Mouse (Mus musculus): ENCODE measurements around the gene Slc26a11. TPM values are rescaled to one million over a fixed set of nuclear protein-coding genes. Genes with fewer than 3 reads are reported as not detected.

Slc26a11 gene
- polyA plus RNA-seq (2012; rRNA removed): 19.9 and 21.7 TPM in 2 replicates

DNA sequence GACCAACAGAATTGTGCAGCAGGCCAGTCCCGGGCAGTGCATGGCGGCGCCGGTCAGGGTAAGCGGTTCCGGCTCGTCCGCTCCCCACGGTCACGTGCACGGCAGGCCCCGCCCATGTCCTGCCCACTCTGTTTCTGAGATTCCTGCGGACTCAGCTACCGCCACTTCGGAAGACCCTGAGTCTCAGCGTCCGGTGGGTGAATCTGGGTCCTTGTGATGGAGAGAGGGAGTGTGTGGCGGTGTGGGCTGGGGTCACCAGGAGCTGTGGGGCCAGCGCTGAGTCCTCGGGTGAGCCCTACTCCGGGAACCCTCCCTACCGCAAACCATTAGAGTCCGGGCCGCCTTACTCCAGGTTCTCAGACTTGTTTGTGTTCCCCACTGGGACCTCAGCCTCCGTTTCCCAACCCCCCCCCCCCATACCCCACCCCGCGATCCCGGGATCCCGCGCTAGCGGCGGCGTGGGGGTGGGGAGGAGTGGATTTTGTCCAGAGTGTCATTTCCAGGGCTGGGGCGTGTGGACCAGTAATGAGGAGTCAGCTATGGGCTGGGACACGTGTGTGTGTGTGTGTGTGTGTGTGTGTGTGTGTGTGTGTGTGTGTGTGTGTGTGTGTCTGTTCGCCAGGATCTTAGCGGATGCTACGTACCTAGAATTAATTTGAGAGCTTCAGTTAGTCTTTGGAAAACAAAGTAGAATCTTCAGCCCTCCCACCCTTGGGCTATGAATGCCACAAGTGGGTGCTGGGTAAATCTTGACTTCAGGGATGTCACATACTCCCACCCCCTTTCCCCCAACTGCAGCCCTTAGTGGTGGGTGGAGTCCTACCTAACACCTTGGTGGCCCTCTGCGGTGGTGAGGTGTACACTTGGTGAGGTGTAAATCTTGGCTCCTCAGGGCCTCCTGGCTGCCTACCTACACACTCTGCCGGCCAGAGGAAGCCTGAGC, at the start of gene Slc26a11, which contains the start of gene Sgsh:
Gene Slc26a11, plus strand, starts transcription at position 115 of the 943 bp plus-strand sequence.
Gene Sgsh, minus strand, starts transcription at position 94 of the 943 bp plus-strand sequence.
- TF ChIP-seq CTCF (IDR thresholded peaks at IDR 0.05; ENCODE audit: borderline replicate concordance, control insufficient read depth, extremely low read depth, insufficient read depth, low read length, poor library complexity) (no peak), POLR2A (IDR thresholded peaks at IDR 0.05; ENCODE audit: control insufficient read depth, extremely low read depth, insufficient read depth, low read length, poor library complexity) (no peak; the same call in 1 of the 2 replicates)
- Histone ChIP-seq H3K27ac (ENCODE audit: control insufficient read depth, insufficient read depth, low read length) (no peak within 1 kb of the TSS), H3K36me3 (ENCODE audit: control insufficient read depth, insufficient read depth, low read length) (no peaks in the 10 kb centered on the region), H3K4me1 (replicated peaks; ENCODE audit: control insufficient read depth, insufficient read depth, low read length) (peaks cover 30% of the 10 kb centered on the region), H3K27me3 (ENCODE audit: control insufficient read depth, insufficient read depth, low read length) (no peaks in the 10 kb centered on the region), H3K4me3 (ENCODE audit: control insufficient read depth, insufficient read depth, low read length) (peak within 1 kb of the TSS; percentile 74)
- DNase-seq: peak; percentile 84
- WGBS: 3% methylated on average over 40 of the region's 40 CpGs

DNA sequence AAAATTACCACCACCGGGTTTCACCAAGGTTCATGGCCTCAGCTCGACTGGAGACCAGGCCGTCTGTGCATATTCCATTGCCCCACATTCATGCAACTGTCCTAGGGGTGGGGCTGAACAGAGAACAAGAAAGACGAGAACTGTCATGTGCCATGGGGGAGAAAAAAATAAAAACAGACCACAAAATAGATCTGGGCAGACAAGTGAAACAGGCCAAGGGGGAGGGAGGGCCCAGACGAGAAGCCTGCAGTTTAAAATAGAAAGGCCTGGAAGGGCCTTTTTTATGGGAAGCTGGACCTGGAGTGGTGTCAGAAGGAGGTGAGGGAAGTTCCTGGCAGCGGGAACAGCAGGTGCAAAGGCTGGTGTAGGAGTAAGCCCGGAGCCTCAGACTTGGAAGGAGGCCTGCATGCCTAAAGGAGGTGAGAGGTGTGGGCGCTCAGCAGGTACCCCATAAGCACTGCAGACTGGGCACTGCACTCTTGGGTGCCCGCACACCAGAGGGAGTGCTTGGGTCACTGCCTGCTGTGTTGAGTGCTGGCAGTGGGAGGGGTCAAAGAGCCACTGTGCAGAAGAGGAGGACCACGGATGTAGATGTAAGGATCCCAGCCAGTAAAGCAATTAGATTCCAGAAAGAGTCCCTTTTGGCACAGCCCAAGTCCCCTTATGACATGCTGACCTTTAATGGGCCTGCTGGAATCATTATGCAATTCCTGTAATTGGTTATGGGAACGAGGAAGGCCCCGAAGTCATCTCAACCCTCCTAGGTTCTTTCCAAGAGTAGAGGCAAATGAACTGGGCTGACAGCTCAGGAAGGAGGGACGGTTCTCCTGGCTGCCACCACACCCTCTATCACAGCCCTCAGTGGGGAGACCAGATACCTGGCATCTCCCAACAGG, 48.3 kb upstream of the Slc26a11 start:
- WGBS: 74% methylated on average over 13 of the region's 13 CpGs
- no peak for TF ChIP-seq CTCF (IDR thresholded peaks at IDR 0.05; ENCODE audit: borderline replicate concordance, control insufficient read depth, extremely low read depth, insufficient read depth, low read length, poor library complexity)
- TF ChIP-seq POLR2A (IDR thresholded peaks at IDR 0.05; ENCODE audit: control insufficient read depth, extremely low read depth, insufficient read depth, low read length, poor library complexity): no peak
- Histone ChIP-seq H3K4me1 (replicated peaks; ENCODE audit: control insufficient read depth, insufficient read depth, low read length) (no peaks in the 10 kb centered on the region), H3K27me3 (ENCODE audit: control insufficient read depth, insufficient read depth, low read length) (no peaks in the 10 kb centered on the region), H3K27ac (ENCODE audit: control insufficient read depth, insufficient read depth, low read length) (no peak overlapping the region), H3K4me3 (ENCODE audit: control insufficient read depth, insufficient read depth, low read length) (no peak overlapping the region), H3K36me3 (ENCODE audit: control insufficient read depth, insufficient read depth, low read length) (no peaks in the 10 kb centered on the region)
- DNase-seq: no peak

DNA sequence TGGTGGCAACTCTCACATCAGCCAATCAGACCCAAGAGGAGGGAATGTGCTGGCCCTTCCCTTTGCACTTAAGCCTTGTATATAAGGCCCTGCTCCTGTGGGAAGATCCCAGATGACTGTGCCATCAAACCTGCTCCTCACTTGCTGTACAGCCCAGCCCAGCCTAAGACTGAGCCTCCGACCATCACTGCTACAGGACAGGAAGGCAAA, 47.8 kb upstream of the Slc26a11 start, which contains the start of gene Card14:
Gene Card14, plus strand, starts transcription at position 111 of the 210 bp plus-strand sequence.
- TF ChIP-seq POLR2A (IDR thresholded peaks at IDR 0.05; ENCODE audit: control insufficient read depth, extremely low read depth, insufficient read depth, low read length, poor library complexity) (no peak), CTCF (IDR thresholded peaks at IDR 0.05; ENCODE audit: borderline replicate concordance, control insufficient read depth, extremely low read depth, insufficient read depth, low read length, poor library complexity) (no peak)
- no peak within 1 kb of the TSS for H3K27ac ChIP-seq (ENCODE audit: control insufficient read depth, insufficient read depth, low read length)
- no peaks in the 10 kb centered on the region for H3K4me1 ChIP-seq (replicated peaks; ENCODE audit: control insufficient read depth, insufficient read depth, low read length)
- 90% methylated on average over 1 of the region's 1 CpGs for WGBS
- DNase-seq: no peak
- no peak within 1 kb of the TSS for H3K4me3 ChIP-seq (ENCODE audit: control insufficient read depth, insufficient read depth, low read length)
- H3K27me3 ChIP-seq (ENCODE audit: control insufficient read depth, insufficient read depth, low read length): no peaks in the 10 kb centered on the region
- no peaks in the 10 kb centered on the region for H3K36me3 ChIP-seq (ENCODE audit: control insufficient read depth, insufficient read depth, low read length)

DNA sequence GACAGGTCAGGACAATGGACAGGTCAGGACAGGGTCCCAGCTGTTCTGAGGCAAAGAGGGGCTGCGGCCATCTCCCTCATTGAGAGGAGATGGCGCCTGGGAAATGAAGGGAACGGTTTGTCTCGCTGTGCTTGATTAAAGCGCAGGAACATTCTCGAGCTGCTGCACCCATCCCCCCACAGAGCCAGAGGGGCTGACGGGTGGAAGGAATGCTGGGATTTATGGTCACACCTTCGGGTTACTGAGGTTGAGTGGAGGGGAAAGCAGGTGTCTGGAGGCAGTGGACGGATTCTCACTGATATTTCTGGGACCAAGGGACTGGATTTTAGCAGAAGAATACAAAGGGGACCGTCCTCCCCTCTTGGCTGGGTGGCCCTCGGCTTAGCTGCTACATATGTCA, 47.4 kb upstream of the Slc26a11 start:
- Histone ChIP-seq H3K4me1 (replicated peaks; ENCODE audit: control insufficient read depth, insufficient read depth, low read length) (no peaks in the 10 kb centered on the region), H3K27me3 (ENCODE audit: control insufficient read depth, insufficient read depth, low read length) (no peaks in the 10 kb centered on the region), H3K4me3 (ENCODE audit: control insufficient read depth, insufficient read depth, low read length) (no peak overlapping the region), H3K36me3 (ENCODE audit: control insufficient read depth, insufficient read depth, low read length) (no peaks in the 10 kb centered on the region), H3K27ac (ENCODE audit: control insufficient read depth, insufficient read depth, low read length) (no peak overlapping the region)
- 61% methylated on average over 11 of the region's 11 CpGs for WGBS
- no peak for TF ChIP-seq CTCF (IDR thresholded peaks at IDR 0.05; ENCODE audit: borderline replicate concordance, control insufficient read depth, extremely low read depth, insufficient read depth, low read length, poor library complexity)
- no peak for TF ChIP-seq POLR2A (IDR thresholded peaks at IDR 0.05; ENCODE audit: control insufficient read depth, extremely low read depth, insufficient read depth, low read length, poor library complexity)
- no peak for DNase-seq

DNA sequence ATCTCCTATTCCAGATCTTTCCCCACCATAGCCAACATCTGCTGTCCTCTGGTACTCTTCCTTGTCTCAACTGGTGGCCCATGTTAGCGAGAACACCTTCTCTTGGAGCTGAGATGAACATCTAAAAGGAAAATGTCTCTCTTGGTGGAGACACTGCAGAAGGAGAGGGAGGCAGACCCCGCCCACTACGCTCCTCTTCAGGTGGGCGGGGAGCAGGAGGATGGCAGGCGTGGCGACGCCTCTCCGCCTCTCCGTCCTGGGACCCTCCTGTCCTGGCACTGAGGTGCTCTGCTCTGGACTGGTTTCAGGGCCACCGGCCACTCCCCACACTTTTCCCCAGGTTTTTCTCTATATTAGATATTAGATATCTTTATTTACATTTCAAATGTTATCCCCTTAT, 44.7 kb upstream of the Slc26a11 start:
- TF ChIP-seq CTCF (IDR thresholded peaks at IDR 0.05; ENCODE audit: borderline replicate concordance, control insufficient read depth, extremely low read depth, insufficient read depth, low read length, poor library complexity) (no peak), POLR2A (IDR thresholded peaks at IDR 0.05; ENCODE audit: control insufficient read depth, extremely low read depth, insufficient read depth, low read length, poor library complexity) (no peak)
- WGBS: 34% methylated on average over 10 of the region's 10 CpGs
- no peaks in the 10 kb centered on the region for H3K36me3 ChIP-seq (ENCODE audit: control insufficient read depth, insufficient read depth, low read length)
- H3K4me1 ChIP-seq (replicated peaks; ENCODE audit: control insufficient read depth, insufficient read depth, low read length): no peaks in the 10 kb centered on the region
- H3K27me3 ChIP-seq (ENCODE audit: control insufficient read depth, insufficient read depth, low read length): no peaks in the 10 kb centered on the region
- H3K27ac ChIP-seq (ENCODE audit: control insufficient read depth, insufficient read depth, low read length): no peak overlapping the region
- no peak overlapping the region for H3K4me3 ChIP-seq (ENCODE audit: control insufficient read depth, insufficient read depth, low read length)
- DNase-seq: no peak

DNA sequence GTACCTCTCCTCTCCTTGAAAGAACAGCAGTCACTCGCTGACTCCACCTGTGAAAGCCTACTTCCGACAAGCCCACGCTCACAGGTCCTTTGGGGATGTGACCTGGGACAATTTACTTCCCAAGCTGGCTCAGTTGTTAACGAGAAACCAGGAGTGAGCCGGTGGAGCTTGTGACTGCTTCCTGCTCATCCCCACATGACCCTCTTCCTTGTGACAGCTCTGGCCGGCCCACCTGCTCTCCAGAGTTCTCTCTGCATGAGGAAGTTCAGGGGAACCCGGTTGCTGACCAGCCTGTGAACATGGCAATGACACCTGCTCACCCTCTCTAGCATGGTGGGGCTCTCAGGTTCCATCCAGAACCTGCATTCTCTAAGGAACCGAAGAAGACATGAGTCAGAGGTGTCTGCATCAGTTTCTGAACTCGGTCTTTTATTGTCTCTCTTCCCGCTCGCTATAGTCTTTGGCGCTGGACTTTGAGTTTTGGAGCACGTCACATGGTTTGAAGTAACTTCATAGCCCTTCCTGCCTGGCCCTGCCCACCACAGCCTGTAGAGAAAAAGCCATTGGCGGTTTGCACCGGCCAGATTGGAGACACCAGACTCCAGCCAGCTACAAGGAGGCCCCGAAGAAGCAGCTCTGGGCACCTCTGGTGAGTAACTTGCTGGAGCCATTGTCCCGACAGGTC, 41.0 kb upstream of the Slc26a11 start:
- 72% methylated on average over 17 of the region's 17 CpGs for WGBS
- no peaks in the 10 kb centered on the region for H3K4me1 ChIP-seq (replicated peaks; ENCODE audit: control insufficient read depth, insufficient read depth, low read length)
- no peaks in the 10 kb centered on the region for H3K27me3 ChIP-seq (ENCODE audit: control insufficient read depth, insufficient read depth, low read length)

More for the DNA sequence above, 41.0 kb upstream of the Slc26a11 start:
- H3K27ac ChIP-seq (ENCODE audit: control insufficient read depth, insufficient read depth, low read length): no peak overlapping the region
- no peak for TF ChIP-seq CTCF (IDR thresholded peaks at IDR 0.05; ENCODE audit: borderline replicate concordance, control insufficient read depth, extremely low read depth, insufficient read depth, low read length, poor library complexity)
- TF ChIP-seq POLR2A (IDR thresholded peaks at IDR 0.05; ENCODE audit: control insufficient read depth, extremely low read depth, insufficient read depth, low read length, poor library complexity): no peak
- H3K4me3 ChIP-seq (ENCODE audit: control insufficient read depth, insufficient read depth, low read length): no peak overlapping the region
- no peak for DNase-seq
- no peaks in the 10 kb centered on the region for H3K36me3 ChIP-seq (ENCODE audit: control insufficient read depth, insufficient read depth, low read length)

All from thymus, adult 2 months (tissue).